Mouse (Mus musculus) R1 (cell line): Measurements from ENCODE around the gene Snapc3.

Experiments used
- DNase-seq: peaks from one replicate; pipeline ENCODE4 v3.0.0-alpha.2; 2018; ENCODE audit warnings: low read depth, low spot score

Gene Snapc3

DNA sequence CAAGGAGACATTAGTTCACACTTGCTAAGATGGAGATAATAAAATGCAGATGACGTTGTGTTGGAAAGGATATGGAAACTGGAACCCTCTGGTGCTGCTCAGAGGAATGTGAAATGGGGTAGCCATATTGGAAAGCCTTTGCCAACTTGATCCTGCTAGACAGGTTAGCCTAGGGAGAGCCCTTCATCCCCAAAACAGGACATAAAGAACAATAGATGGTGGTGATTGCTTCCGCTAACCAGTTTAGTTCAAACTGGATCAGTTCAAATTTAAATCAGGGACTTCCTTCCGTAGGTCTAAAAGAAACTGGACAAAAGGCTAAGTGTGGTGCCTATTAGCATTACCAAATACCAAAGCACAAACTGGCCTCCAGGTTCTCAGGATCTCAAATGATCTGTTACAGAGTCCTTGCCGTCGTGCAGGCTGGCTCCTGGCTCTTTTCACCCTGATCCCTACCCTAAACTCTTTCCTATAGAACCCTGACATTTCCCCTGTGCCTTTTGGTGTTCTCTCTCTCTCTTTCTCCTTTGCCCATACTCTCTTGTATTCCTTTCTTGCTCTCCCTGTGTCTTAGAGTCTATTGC, 3.2 kb upstream of the Snapc3 start:
- peak; percentile 98 for DNase-seq

DNA sequence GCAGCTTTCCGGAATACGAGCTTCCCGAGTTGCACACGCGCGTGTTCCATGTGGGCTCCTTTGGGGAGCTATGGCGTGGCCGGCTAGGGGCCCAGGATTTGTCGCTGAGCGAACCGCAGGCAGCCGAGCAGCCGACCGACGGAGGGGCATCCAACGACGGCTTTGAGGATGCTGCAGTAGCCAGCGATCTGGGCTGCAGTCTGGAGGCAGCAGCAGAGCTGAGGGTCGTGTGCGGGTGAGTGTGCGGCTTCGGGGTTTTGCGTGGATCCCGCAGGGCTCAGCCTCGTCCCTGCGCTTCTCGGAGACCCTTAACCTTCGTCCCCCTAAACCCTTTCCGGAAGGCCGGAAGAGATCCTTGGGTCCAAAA, 279 bp downstream of the Snapc3 start:
- peak; percentile 40 for DNase-seq

DNA sequence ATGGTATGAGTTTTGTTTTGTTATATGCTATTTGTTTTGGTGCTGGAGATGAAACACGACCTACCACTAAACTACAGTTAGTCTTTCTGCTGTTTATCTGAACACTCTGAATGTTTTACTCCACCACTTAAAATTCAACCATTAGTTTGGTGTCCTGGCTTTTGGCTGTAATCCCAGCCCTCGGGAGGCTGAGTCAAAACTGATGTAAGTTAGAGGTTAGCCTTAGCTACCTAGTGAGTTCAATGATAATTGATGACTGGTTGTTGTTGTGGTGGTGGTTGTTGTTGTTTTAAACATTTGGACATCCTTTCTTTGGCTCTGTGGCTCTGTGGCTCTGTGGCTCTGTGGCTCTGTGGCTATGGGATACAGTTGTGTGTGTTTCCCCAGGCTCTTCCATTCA, 1.3 kb downstream of the Snapc3 start:
- DNase-seq, result no peak

DNA sequence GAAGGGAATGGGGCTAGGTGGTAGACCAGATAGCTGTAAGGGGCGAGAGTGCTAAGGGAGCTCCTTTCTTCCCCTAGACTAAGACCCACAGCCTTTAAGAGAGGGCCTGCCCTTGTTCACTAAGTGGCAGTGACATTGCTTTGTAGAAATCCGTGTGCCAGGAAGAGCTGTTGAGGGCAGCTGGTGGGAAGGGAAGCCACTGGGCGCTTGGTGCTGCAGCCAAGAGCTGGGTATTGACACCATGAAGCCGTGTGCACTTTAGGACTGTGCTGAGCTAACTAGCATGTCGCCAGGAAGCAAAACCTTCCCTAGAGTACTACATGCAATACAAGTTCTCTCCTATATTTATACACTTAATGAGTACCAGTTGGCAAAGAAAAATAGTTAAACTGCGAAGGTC, 6.1 kb downstream of the Snapc3 start:
- DNase-seq, result no peak

DNA sequence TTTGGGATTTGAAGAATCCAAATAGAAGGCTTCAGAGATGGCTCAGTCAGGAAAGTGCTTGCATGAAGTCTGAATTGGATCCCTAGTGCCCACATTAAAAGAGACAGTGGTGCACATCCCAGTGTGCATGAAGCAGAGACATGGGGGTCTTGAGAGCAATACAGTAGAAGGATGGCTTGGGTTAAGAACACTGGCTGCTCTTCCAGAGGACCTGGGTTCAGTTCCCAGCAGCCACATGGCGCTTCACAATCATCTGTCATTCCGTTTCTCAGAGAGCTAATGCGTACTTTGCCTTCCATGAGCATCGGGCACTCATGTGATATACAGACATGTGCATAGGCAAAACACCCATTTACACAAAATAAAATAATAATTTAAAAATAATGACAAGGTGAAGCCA, 7.6 kb downstream of the Snapc3 start:
- no peak for DNase-seq

DNA sequence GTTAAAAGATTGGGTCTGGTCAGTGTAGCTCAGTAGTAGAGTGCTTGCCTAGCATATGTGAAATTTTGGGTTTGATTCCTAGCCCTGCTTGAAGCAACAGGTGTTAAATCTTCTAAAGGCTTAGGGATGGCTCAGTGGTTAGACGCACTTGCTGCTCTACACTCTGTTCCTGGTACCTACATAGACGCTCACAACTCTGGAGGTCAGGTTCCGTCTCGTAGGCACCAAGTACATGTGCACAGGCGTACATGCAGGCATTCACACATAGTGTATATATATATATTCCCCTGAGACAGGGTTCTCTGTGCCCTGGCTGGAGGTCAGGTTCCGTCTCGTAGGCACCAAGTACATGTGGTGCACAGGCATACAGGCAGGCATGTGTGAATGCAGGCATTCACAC, 9.6 kb downstream of the Snapc3 start:
- no peak for DNase-seq

DNA sequence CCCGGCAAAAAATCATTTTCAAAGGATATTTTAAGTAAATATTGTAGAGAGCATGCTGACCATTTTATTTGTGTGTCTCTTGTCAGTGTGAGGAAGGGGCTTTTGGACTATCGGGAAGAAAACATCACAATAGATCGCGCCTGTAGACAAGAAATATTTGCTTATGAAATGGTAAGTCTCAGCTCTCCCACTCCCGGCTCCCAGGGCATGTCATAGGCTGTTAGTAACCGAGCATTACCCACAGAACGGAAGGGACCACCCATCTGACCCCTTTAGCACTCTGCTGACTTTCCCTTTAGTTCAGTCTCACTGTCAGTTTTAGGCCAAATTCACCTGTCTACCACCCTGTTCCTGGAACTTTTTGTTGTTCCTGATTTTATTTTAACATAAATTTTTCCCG, 10.2 kb downstream of the Snapc3 start:
- DNase-seq, result no peak

DNA sequence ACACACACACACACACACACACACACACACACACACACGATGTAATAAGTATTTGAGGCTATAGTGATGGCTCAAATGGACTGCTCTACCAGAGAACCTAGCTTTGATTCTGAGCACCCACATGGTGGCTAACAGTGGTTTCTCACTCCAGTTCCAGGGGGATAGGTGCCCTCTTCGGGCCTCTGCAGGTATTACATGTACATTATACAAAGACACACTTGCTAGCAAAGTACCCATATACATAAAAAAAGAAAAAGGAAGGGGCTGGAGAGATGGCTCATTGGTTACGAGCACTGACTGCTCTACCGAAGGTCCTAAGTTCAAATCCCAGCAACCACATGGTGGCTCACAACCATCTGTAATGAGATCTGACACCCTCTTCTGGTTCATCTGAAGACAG, 11.3 kb downstream of the Snapc3 start:
- DNase-seq, result peak; percentile 94

DNA sequence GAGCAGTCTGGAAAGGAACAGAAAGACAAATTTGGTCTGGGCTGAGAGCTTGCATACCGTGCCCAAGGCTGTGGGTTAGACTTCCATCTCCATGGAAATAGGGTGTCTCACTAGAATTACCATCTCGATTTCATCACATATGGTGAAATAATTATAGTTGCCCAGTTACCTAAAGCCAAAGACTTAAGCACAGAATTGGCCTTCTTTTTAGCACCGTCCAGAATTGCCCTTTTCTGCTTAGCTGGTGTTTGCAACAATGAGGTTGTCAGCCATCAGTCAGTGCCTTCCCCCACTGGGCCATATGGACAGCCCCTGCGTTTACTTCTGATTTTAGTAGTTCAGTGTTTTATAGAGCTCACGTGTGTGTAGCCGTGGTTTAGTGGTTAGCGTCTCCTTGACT, 14.4 kb downstream of the Snapc3 start:
- no peak for DNase-seq

DNA sequence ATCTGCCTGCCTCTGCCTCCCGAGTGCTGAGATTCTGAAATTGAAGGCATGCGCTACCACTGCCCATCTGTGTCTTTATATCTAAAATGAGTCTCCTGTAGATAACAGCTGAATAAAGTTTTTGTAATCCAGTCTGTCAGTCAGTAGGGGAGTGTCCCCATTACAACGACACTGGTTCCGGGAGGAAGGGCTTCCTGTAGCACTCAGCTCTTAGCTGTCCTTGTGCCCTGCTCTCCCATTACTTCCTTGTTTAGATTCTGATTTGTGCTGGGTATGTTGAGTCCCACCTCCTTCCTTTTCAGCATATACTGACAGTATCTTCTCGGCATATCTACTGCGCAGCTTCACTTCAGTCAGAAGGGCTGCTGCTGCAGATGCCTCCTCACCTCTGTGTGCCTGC, 15.4 kb downstream of the Snapc3 start:
- DNase-seq, result peak; percentile 61

DNA sequence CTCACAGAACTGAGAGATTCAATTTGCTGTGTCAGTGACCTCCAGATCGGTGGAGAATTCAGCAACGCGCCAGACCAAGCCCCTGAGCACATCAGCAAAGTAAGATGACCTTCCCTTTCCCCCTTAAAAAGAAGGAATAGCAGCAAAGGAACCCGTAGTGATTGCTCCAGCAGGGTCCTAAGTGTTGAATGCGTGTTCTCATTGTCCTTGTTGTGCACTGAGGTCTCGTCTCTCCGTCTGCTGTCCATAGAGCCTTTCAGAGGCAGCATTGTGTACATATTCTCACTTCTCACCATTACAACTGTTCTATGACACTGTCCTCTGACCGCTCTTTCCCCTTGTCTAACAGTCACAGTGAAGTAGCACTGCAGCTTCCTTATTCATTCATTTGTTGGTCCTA, 18.9 kb downstream of the Snapc3 start:
- peak; percentile 83 for DNase-seq

DNA sequence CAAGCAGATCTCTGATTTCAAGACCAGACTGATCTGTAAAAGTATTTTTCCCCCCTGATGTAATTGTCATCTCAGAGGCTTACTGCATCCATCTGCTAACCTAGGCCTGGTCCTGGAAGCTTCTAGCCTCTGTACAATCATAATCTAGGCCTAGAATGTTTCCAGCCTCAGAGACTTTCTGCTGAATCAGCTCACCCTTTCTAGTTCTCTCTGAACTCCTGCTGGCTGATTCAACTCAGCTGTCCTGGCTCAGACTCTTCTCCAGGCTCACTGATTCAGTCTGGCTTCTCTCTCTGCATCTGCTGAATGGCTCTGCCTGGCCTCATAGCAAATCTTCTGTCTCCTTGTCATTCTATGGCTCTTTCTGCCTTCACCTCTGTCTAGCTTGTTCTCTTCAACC, 20.6 kb downstream of the Snapc3 start:
- DNase-seq, result peak; percentile 72

DNA sequence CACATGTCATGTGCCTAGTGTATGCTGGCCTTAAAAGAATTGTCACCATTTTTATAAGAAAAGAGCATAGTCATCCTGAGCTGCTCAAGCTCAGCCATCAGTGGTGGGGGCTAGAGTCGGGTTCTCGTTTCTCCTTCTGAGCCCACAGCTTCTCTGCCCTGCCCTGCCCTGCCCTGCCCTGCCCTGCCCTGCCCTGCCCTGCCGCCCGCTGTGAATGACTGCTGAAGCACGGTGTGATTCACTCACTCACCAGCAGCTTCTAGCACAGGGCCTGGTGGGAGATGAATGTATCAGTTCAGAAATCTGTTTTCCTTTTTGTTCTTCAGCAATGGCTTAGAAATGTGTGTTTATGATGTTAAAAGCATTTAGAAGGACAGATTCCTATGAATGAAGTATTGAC, 21.5 kb downstream of the Snapc3 start:
- peak; percentile 94 for DNase-seq

DNA sequence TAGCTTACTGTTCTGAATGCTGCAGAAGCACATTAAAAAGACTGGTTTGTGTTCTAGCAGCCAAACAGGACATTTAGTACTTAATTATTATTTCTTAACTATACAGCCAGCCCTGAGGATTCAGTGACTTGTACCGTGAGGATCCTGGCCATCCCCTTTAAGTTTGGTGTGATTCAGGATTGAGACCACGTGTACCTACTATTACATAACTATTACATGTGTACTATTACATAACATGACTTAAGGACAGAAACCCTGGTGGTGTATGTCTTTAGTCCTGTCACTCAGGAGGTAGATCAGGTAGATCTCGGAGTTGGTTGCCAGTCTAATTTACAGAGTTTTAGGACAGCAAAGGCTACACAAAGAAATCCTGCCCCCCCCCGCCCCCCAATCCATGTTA, 23.5 kb downstream of the Snapc3 start:
- DNase-seq, result no peak

DNA sequence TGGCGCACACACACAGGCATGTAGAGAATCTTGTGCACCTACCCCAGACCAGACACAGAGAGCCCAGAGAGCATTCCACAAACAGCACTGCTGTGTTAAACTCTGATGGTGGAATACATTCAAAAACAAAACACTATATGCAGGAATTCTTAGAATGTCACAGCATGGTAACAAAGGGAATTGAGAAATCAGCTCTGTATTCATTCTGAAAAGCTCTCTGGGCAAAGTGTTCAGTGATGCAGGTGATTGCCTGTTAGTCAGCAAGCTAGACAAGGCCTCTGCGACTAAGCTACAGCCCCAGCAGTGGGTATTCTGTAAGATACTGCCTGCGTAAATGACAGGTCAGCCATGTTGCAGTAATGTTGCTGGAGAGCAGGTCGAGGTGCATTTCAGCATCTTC, 33.3 kb downstream of the Snapc3 start:
- DNase-seq, result peak; percentile 92

DNA sequence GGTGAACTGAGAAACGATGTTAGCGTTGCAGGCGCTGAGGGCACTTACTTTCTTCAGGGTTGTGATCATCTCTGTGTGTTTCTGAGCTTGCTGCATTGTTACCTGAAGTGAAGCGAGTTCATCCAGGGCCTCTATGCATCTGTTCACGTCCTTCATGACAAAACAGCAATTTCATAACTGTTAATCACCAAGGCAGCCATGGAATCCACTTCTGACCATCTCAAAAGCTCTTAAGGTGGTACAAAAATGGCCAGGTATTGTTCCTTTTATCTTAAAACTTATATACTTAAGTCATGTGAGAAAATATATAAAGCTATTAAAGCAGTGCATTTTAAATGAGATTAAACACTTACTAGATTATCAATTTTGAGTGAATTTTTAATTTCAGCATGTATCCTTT, 42.6 kb downstream of the Snapc3 start:
- no peak for DNase-seq

DNA sequence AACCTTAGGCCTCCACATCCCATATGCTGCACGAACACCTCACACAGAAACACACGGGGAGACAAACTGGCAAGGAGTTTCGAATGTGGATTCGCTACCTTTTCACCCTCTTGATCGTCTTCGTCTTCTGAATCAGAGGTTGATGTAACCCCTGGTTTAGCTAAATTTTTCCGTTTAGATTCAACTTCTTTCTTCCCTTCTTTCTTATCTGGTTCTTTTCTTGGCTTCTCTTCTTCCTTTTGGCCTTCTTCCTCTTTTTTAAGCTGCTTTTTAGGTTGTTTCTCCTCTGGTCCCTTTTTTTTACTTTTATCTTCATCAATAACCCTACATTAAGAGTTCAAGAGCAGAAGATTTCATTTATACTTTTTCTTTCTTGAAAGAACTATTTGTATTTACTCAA, 47.3 kb downstream of the Snapc3 start:
- no peak for DNase-seq

DNA sequence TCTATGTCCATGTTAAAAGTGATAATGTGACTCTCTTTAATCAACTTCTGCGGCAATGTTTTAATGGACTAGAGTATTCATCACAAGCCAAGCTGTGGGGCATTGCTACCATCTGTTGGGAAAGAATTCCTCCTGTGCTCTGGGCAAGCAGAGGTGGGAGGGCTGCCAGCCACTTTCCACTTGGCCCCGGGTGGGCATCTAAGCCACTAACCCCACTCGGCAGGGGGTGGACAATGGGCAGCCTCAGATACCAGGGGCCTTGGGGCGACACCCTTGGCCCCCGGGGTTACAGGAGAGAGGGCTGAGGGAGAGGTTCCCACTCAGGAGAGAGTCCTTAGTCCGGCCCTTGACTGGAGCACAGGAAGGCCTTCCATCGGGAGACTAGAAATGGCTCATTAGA, 50.1 kb downstream of the Snapc3 start:
- DNase-seq, result no peak

DNA sequence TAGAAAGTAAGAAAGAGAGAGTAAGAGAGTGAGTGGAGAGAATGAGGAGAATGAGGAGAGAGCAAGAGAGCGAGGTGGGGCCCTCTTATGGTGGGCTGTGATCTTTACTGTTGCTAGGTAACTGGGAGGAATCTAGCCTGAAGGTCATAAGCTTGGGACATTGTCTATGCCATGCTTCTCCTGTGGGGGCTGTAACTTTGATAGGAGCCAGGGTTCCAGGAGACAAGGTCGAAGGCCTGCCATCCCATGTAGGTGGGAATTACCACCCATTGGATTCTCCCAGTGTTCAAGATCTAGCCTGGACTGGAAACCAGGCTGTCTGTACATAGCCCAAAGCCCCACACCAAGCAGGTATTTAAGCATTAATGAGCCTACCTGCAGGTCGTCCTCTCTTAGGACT, 50.7 kb downstream of the Snapc3 start:
- DNase-seq, result peak; percentile 79

DNA sequence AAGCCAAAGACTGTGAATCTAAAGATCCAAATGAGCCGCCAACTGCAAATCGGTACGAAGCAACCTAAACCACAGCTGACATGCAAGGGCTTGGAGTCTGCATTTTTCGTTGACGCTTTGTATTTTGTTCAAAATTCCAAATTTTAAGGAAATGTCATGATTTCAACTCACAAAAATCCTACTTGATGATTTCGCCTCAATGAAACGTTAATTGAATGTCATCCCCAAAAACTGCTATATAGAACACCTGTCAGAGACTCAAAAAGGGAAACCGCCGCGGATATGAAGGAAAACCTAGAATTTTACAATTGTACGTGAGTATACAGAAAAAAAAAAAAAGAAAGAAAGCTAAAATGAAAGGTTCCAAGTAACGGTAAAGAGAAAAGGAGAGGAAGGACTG, 67.7 kb downstream of the Snapc3 start:
- no peak for DNase-seq

DNA sequence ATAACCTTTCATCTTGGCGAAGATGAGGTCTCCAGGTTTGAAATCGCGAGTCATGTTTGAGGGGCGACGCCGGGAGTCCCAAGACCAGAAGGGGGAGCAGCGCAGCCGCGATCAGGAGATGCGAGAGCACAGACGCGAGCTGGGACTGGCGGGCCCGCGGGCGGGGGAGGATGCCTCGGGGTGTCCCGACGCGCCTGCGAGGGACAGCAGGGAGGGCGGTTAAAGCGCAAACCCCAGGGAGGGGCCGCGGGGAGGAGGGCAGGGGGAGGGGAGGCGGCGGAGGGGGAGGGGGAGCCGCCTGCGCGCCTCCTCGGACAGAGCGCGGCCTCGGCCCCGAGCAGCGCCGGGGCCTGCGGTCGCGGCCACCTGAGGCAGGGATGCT, 68.2 kb downstream of the Snapc3 start:
- DNase-seq, result peak; percentile 95

DNA sequence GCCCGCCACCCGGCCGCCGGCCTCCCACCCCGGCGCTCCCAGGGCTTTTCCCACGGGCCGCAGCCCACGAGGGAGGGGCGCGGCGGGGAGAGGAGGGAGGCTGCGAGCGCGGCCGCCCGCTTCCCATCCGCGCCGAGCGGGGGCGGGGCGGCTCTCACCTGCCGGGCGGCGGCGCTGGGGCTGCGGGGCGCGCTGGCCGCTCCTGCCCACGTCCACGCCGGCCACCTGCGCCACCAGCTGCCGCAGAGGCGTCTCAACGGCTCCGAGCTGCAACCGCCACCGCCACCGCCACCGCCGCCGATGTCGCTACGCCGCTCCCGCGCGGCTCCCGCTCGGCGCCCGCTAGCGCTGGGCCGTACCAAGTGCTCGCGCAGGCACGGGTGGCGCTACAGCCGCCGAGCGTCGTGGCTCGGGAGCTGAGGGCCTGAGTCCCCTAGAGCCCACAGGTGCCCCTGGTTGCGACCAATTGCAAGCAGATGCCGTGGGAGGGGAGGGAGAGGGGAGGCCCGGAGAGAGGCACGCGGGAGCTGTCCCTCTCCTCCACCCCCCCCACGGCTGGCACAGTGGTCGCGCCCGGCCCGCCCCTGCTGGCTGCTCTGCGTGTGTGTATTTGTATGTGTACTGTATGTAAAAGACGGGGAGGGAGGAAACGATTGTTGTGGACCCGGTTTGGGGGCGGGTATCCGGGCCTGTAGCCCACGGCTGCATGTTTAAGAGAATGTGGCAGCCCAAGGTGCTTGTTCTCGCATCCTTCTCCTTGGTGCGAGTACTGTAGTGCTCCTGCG, 68.8 kb downstream of the Snapc3 start, which contains the start of gene Psip1:
Psip1 (minus strand) TSS at position 343 of the 785 bp plus-strand sequence.
- peak; percentile 95 for DNase-seq

DNA sequence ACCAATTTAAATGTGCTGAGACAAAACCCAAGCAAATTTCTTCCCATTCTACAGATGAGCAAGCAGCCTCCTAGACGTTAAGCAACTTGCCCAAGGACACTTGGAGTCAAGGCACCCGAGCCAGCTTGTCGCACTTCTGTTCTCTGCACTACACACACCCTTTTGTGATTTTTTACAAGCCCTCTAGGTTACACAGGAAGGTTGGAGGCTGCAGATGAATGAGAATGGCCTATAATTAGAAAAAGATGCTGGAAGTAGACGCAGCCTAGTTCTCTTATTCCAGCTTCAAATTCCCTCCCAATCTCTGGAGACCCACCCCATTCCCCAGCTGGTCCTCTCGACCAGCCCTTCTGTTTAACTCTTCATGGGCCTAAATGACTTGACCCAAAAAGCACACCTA, 71.6 kb downstream of the Snapc3 start:
- peak; percentile 68 for DNase-seq

DNA sequence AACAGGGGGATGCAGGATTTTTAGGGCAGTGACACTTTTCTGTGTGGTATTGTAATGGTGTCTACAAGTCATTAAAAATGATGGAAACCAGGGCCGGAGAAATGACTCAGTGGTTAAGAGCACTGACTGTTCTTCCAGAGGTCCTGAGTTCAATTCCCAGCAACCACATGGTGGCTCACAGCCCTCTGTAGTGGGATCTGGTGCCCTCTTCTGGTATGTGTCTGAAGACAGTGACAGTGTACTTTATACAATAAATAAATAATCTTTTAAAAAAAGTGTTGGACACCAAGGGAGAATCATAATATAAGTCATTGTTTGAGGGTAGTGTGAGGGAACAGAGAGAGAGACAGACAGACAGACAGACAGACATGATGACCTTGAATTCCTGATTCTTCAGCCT, 75.6 kb downstream of the Snapc3 start:
- no peak for DNase-seq
